Mouse (Mus musculus) hindbrain, embryonic 14.5 days (tissue): ENCODE measurements around the gene Ezr. TPM values are rescaled to one million over a fixed set of nuclear protein-coding genes. Genes with fewer than 3 reads are reported as not detected.

Source experiments
- ATAC-seq: fragments of 200-750 bp; cut with Nextera tagmentation; 2 replicates; pipeline ENCODE4 v1.8.0; 2017; ENCODE audit warnings: moderate number of reproducible peaks, mild to moderate bottlenecking, moderate TSS enrichment, moderate library complexity; ENCODE audit not compliant: low FRiP score
- DNase-seq: peaks from one replicate; pipeline ENCODE4 v3.0.0-alpha.2; 2015; ENCODE audit warnings: low spot score
- H3K27ac ChIP-seq: fragments of 300-500 bp; sonication (generic); 2 replicates; pipeline ENCODE4 v1.5.1; 2014; ENCODE audit warnings: mild to moderate bottlenecking, moderate library complexity
- H3K27me3 ChIP-seq: fragments of 300-500 bp; sonication (generic); 2 replicates; pipeline ENCODE4 v1.6.1; 2014; ENCODE audit warnings: mild to moderate bottlenecking, low read length, mixed read lengths; ENCODE audit not compliant: control insufficient read depth, insufficient read depth
- H3K36me3 ChIP-seq: fragments of 300-500 bp; sonication (generic); replicated peaks from 2 replicates; pipeline ENCODE4 v1.6.1; 2014; ENCODE audit not compliant: control insufficient read depth, insufficient read depth
- H3K4me1 ChIP-seq: fragments of 300-500 bp; sonication (generic); replicated peaks from 2 replicates; pipeline ENCODE4 v1.6.1; 2014; ENCODE audit warnings: antibody characterized with exemption, low read length, mixed read lengths; ENCODE audit not compliant: control insufficient read depth, insufficient read depth
- H3K4me2 ChIP-seq: fragments of 300-500 bp; sonication (generic); replicated peaks from 2 replicates; pipeline ENCODE4 v1.6.1; 2014; ENCODE audit warnings: mild to moderate bottlenecking, moderate library complexity
- H3K4me3 ChIP-seq: fragments of 300-500 bp; sonication (generic); replicated peaks from 2 replicates; pipeline ENCODE4 v1.5.1; 2014; ENCODE audit warnings: mild to moderate bottlenecking, low read length
- H3K9ac ChIP-seq: fragments of 300-500 bp; sonication (generic); 2 replicates; pipeline ENCODE4 v1.6.1; 2014
- H3K9me3 ChIP-seq: fragments of 300-500 bp; sonication (generic); 2 replicates; pipeline ENCODE4 v1.6.1; 2016; ENCODE audit warnings: low read length; ENCODE audit not compliant: control insufficient read depth
- WGBS: fragments of 180-500 bp; shearing (Covaris S2); extraction: QIAGEN DNeasy Blood & Tissue Kit; methylation state at CpG from one replicate; pipeline ENCODE4 v1.1.7; 2014; 5-methylcytosine and 5-hydroxymethylcytosine counted together
- polyA plus RNA-seq: library from polyadenylated mRNA; unstranded; fragments of >200 nt; fragmentation: Nextera tagmentation; extraction: Ambion mirVana; gene quantifications from 2 replicates; pipeline ENCODE4 v1.2.1, GENCODE M21; 2014

Ezr gene
- polyA plus RNA-seq, 1 experiment from 2014 or later = 67.4 TPM

DNA sequence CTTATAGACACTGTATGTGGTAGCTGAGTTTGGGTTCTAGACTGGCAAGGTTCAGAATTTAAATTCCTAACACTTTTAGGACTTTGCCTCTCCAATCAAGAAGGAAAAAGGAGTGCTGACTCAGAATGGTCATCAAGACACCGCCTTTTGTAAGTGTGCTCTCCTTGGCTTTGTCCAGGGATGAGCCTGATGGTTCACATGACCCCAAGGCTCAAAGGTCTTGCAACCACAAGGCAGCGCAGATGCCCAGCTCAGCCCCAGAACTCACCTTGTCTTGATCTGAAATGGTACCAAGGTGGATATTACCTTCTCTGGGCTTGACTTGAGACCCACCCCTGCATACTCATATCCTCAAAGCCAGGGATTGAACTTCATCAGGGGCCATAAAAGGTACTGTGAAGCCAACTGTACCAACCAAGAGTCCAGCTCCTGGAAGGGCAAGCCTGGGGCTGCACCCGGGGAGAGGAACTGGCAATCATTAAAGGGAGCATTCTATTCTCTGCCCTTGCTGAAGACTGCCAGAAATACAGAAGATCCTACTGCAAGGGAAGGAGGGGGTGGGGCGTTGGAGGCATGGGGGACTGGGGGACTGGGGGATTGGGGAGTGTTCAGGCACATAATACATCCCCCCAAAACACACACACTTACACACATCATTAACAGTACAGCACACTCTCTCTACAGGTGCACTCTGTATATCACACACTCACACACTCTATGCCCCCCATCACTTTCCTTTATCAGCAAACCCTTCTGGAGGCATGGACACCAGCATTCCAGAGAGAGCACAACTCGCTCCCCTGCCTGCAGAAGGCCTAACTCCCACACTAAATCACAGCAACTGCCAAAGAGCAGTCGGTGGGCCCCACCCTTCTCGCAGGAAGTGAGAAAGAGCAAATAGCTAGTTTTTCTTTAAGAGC, 29.6 kb upstream of the Ezr start:
- Histone ChIP-seq H3K4me3 (no peak overlapping the region), H3K4me2 (no peak overlapping the region), H3K4me1 (no peaks in the 10 kb centered on the region), H3K9me3 (no peaks in the 10 kb centered on the region), H3K9ac (no peak overlapping the region), H3K36me3 (no peaks in the 10 kb centered on the region), H3K27me3 (no peaks in the 10 kb centered on the region), H3K27ac (no peak overlapping the region)
- 47% methylated on average over 7 of the region's 7 CpGs for WGBS
- DNase-seq (no peak), ATAC-seq (no peak)

DNA sequence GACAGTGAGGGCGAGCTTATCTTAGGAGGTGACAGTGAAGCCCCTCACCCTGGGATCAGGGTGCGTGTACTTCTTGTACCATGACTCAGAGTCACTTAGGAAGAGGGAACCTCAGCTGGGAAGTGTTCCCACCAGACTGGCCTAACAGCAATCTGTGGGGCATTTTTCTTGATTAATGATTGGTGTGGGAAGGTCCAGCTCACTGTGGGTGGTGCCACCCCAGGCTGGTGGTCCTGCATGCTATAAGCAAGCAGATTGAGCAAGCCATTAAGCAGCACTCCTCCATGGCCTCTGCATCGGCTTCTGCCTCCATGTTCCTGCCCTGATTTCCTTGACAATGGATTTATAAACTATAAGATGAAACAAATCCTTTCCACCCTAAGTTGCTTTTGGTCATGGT, 26.7 kb upstream of the Ezr start:
- H3K9ac ChIP-seq = no peak overlapping the region
- H3K36me3 ChIP-seq = no peaks in the 10 kb centered on the region
- ATAC-seq (no peak), DNase-seq (no peak)
- no peaks in the 10 kb centered on the region for H3K9me3 ChIP-seq
- 62% methylated on average over 3 of the region's 3 CpGs for WGBS
- no peak overlapping the region for H3K27ac ChIP-seq
- H3K4me1 ChIP-seq = no peaks in the 10 kb centered on the region
- H3K4me2 ChIP-seq = no peak overlapping the region
- no peak overlapping the region for H3K4me3 ChIP-seq
- no peaks in the 10 kb centered on the region for H3K27me3 ChIP-seq

- H3K27ac ChIP-seq = no peak overlapping the region
- DNase-seq (no peak), ATAC-seq (no peak)
- no peaks in the 10 kb centered on the region for H3K9me3 ChIP-seq
- H3K9ac ChIP-seq = no peak overlapping the region
- 61% methylated on average over 8 of the region's 8 CpGs for WGBS
- H3K4me1 ChIP-seq = no peaks in the 10 kb centered on the region
- no peak overlapping the region for H3K4me2 ChIP-seq
- no peaks in the 10 kb centered on the region for H3K36me3 ChIP-seq
- no peak overlapping the region for H3K4me3 ChIP-seq
- no peaks in the 10 kb centered on the region for H3K27me3 ChIP-seq
These were observed 26.1 kb upstream of the Ezr start for GRCm38 (mm10) chr17:6808521-6809165.

DNA sequence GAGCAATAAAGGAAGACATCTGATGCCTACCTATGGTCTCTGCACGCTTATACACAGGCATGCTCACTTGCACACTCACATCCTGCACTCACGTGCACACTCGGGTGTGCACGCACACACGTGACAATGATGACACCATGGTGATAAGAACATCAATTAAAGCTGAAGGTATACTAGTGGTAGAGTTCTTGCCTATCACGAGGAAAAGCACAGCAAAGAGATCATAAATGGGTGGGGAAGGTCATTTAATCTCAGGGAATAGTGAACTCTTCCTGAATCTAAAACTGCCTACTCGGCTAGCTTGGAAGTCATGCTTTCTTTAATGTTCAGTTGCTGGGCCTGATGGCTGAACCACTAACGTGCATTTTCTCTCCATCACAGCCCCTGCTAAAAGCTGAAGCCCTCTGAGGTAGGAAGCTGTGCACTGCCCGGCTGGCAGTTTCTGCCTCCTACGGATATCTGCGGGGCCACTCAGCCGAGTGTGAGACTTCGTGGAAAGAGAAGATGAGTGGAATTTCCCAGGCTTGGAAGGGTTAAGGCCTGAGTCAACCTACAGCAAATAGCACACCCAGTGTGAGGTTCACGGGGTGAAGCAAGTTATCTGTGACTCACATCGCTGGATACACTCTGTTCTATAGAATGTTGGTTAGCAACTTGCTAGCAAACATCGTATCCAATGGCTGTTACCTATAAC, 25.4 kb upstream of the Ezr start:
- Histone ChIP-seq H3K4me3 (no peak overlapping the region), H3K9ac (no peak overlapping the region), H3K27me3 (no peaks in the 10 kb centered on the region), H3K27ac (no peak overlapping the region), H3K36me3 (no peaks in the 10 kb centered on the region), H3K4me2 (no peak overlapping the region), H3K9me3 (no peaks in the 10 kb centered on the region), H3K4me1 (no peaks in the 10 kb centered on the region)
- DNase-seq (no peak), ATAC-seq (no peak)
- 84% methylated on average over 16 of the region's 16 CpGs for WGBS

GRCm38 (mm10) chr17:6804853-6805543, 22.4 kb upstream of the Ezr start:
- H3K36me3 ChIP-seq = no peaks in the 10 kb centered on the region
- ATAC-seq (no peak), DNase-seq (no peak)
- H3K9me3 ChIP-seq = peaks cover 17% of the 10 kb centered on the region
- H3K4me3 ChIP-seq = no peak overlapping the region
- H3K4me2 ChIP-seq = no peak overlapping the region
- H3K27ac ChIP-seq = no peak overlapping the region
- H3K27me3 ChIP-seq = no peaks in the 10 kb centered on the region
- H3K9ac ChIP-seq = no peak overlapping the region
- 88% methylated on average over 6 of the region's 6 CpGs for WGBS
- no peaks in the 10 kb centered on the region for H3K4me1 ChIP-seq

- Histone ChIP-seq H3K4me1 (no peaks in the 10 kb centered on the region), H3K4me3 (no peak overlapping the region), H3K9ac (no peak overlapping the region), H3K4me2 (no peak overlapping the region), H3K9me3 (peaks cover 17% of the 10 kb centered on the region), H3K27ac (no peak overlapping the region), H3K36me3 (no peaks in the 10 kb centered on the region), H3K27me3 (no peaks in the 10 kb centered on the region)
- DNase-seq (no peak), ATAC-seq (no peak)
- WGBS = 89% methylated on average over 6 of the region's 6 CpGs
These were observed 21.5 kb upstream of the Ezr start for GRCm38 (mm10) chr17:6804111-6804510.

DNA sequence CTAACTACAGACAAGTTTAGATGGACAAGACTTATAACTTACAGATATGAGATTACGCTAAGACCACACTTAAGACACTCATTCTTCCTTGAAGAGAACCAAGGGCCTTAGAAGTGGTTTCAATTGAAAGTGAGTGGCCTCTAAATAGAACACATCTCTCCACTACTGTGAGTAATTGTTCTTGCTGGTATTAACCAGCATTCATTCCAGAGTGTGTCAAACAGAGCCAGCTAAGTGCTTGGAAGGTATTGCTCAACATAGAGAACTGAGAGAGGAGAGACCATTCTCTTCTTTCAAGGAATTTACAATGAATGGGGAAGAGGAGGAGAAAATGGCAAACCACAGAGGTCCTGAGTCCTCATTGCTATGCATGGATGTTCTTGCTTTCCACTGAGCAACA, 21.0 kb upstream of the Ezr start:
- Histone ChIP-seq H3K27ac (no peak overlapping the region), H3K9ac (no peak overlapping the region), H3K36me3 (no peaks in the 10 kb centered on the region), H3K27me3 (no peaks in the 10 kb centered on the region), H3K4me2 (no peak overlapping the region), H3K4me3 (no peak overlapping the region), H3K4me1 (no peaks in the 10 kb centered on the region), H3K9me3 (peaks cover 17% of the 10 kb centered on the region)
- no peak for DNase-seq
- ATAC-seq = no peak
- WGBS = 98% methylated on average over 1 of the region's 1 CpGs

- H3K27me3 ChIP-seq = no peaks in the 10 kb centered on the region
- 85% methylated on average over 12 of the region's 12 CpGs for WGBS
- ATAC-seq (no peak), DNase-seq (no peak)
- peaks cover 17% of the 10 kb centered on the region for H3K9me3 ChIP-seq
- no peak overlapping the region for H3K9ac ChIP-seq
- H3K4me2 ChIP-seq = no peak overlapping the region
- H3K27ac ChIP-seq = no peak overlapping the region
- no peak overlapping the region for H3K4me3 ChIP-seq
- no peaks in the 10 kb centered on the region for H3K36me3 ChIP-seq
- no peaks in the 10 kb centered on the region for H3K4me1 ChIP-seq
These were observed 15.9 kb upstream of the Ezr start for GRCm38 (mm10) chr17:6798392-6799061.
